Mouse (Mus musculus) cerebellum, adult 11-12 months (tissue): ENCODE measurements at regions not wholly inside any gene's neighbourhood (a gene's known extent, or its start where the extent isn't known, plus 50 kb on each side); places are given as distances from the start of the nearest gene placed in this dataset.
"Not testable (repeated sequence)": the region's sequence is repeated elsewhere in the genome, so short reads cannot be mapped to it uniquely, and the experiment has no call there.

Source experiments
- DNase-seq: peaks from one replicate; pipeline ENCODE4 v3.0.0; 2022

DNA sequence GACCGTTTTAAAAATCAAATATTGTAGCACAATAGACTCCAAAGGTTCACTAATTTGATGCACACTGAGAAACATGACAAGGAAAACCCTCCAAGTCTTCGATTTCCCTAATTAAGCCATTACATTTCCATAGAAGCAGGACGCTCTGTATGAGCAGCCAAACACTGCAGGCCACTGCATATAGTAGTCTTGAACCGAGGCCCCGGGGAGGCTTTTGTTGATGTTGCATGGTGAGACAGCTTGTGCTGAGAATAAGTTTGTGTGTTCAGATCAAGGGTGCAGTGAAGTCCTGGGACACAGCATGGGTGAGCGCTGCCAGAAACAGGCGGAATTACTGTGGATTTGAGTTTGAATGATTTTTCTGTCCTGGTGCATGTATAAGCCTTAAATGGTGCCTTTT lies 154.9 kb upstream of the Rtl1 start:
- no peak for DNase-seq

GRCm38 (mm10) chr12:109764293-109764692 lies 164.2 kb upstream of the Rtl1 start:
- DNase-seq: no peak

DNA sequence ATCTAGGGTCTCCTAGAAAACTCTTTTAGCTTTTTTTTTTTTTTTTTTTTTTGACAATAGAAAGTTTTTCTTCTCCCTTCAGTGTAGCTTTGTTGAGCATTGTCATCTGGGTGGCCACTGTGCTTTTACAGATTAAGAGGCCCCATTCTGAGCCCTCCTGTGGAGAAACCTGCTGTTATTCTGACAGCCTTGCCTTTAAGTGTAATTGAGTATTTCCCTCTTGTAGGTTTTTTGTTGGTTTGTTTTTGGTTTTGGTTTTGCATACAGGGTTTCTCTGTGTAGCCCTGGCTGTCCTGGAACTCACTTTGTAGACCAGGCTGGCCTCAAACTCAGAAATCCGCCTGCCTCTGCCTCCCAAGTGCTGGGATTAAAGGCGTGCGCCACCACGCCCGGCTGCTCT lies 166.5 kb upstream of the Rtl1 start:
- not testable (repeated sequence) for DNase-seq

DNA sequence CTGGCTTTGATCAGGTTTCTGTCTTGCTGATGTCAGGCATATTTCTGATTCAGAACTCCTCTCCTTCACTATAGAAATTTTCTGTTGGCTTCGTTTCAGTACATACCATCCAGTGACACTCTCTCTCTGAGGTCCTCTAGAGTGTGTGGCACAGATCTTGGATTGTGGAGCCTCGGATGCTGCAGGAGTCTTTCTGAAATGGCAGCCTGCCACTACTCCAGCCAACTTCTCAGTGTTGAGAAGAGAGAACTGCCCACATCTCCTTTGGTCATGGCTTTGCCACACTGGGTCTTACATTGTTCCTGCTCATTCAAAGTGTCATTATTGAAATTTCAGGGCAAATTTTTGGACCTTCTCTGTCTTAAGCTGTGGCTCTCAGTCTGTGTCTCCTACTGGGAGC lies 172.4 kb upstream of the Rtl1 start:
- DNase-seq: no peak

GRCm38 (mm10) chr12:109773909-109774313 lies 173.8 kb upstream of the Rtl1 start:
- no peak for DNase-seq

DNA sequence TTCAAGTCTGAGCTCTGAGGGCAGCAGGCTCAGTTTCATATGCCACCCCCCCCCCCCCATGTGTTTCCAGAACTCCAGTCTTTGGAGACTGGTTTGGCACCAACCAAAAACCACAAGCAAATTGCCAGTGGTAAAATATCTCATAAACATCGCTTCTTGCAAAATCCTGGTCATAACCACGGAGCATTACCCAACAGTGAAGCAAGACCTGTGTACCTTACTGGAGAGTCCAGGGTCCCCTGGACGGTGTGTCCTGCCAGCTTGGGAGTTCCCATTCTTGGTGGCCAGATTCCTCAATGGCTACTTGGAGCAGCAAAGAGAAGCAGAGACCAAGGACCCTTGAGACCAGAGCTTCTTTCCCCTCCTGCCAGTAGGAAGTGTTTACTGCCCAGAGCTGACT lies 198.7 kb upstream of the Rtl1 start:
- DNase-seq: no peak

DNA sequence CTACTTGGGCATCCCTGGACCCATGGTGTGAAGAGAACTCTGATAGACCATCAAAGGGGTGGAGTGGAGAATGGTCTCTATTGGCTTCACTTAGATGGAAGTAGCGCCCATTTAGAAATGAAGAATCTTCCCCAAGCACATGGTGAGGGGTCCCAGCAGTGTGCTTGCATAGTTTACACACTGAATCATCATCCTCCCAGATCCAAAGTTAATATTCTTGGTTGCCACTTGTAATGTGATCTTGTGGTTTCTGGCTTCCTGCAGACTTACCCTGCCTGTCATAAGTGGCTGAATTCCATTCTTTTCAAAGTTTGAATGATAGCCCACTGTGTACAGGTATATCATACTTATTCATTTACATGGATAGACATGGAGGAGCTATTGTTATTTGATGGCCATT lies 199.3 kb upstream of the Rtl1 start:
- DNase-seq: no peak

GRCm38 (mm10) chr12:109827241-109827915 lies 227.2 kb upstream of the Rtl1 start:
- DNase-seq: no peak

DNA sequence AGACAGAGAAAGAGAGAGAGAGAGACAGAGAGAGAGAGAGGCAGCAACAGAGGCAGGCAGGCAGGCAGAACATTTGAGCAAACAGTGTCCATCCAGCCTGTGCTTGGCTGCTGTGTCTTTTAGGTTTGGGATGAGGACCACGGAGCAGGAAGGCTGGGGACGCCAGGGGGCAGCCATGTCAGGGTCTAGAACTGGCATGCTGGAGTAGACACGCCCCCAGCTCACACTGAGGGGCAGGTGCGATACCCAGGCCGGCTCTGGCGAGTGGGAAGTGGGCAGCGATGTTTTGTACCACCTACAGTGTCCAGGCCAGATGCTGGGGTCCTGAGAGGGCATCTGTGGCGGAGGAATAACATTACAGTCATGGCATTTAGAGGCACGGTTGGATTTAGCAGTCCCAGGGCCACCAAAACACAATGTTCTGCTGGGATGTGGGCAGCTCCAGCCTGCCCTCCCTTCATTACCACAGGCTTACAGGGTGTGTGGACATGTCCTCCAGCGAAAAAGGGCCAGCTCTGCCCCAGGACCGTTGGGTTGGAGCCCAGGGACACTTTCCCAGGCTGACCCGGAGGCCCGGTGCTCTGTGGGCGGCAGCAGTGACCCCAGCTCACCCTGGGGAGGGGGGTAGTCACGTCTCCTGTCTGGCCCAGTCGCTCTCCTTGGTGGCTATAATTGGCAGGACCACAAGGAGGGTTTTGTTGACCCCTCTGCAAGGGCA lies 230.3 kb upstream of the Rtl1 start:
- DNase-seq: no peak

DNA sequence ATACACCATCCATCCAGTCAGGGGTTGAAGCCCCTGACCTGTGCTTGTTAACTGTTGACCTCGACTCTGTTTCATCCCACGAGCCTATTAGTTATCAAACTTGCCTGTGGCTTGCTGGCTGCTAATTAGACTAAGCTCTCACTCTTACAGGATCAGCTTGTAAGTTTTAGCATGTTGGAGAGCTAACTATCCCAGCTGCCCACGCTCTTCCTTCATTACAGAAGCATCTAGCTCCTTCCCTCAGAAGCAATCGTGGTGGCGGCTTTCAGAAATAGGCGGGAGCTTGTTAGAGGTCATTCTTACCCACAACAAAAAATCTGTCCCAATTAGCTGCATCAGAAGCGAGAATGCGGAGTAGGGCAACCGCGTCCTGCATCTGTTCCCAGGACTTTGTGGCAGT lies 232.8 kb upstream of the Rtl1 start:
- DNase-seq: no peak

DNA sequence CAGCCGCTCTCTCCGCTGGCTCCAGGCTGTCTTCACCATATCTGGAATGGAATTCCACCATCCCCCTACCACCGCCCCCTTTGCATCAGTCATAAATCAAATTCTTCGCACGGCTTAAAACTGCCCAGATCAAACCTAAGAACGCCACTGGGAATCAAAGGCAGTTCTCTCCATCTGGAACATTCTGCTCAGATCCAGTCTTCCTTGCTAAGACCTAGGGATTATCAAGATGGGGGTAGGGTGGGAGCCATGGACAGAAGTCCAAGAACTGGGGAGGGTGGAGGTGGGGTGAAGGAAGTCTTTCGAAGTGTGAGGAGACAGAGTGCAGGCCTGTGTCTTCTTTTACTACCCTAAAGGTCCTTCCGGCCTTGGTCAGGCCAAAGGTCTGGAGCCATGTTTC lies 236.4 kb upstream of the Rtl1 start:
- no peak for DNase-seq

- DNase-seq: no peak
Measured at GRCm38 (mm10) chr12:109839126-109839587, 239.0 kb upstream of the Rtl1 start.

DNA sequence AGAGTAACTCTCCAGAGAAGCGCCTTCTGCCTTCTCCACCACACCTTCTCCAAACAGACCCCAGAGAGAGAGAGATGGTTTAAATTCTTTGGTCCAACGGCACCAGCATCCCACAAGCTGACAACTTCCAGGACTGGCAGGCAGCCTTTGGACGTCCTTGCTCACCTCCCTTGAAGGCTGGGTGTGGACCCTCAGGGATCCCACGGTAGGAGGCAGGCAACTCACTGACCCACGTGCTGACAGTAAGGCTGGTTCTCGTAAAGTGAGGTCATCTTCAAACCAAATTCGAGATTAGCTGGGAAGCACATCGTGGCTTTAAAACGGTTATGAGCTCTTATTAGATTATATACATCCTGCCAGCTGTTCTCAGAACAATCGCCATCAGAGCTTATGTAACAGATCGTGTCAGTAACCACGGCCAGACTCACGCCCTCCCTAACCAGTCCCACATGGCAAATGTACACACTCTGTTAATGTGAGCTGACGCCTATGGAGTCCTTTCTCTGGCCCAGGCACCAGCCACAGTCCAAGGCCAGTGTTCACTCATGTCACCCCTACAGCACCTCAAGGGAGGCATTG lies 239.9 kb upstream of the Rtl1 start:
- DNase-seq: no peak

DNA sequence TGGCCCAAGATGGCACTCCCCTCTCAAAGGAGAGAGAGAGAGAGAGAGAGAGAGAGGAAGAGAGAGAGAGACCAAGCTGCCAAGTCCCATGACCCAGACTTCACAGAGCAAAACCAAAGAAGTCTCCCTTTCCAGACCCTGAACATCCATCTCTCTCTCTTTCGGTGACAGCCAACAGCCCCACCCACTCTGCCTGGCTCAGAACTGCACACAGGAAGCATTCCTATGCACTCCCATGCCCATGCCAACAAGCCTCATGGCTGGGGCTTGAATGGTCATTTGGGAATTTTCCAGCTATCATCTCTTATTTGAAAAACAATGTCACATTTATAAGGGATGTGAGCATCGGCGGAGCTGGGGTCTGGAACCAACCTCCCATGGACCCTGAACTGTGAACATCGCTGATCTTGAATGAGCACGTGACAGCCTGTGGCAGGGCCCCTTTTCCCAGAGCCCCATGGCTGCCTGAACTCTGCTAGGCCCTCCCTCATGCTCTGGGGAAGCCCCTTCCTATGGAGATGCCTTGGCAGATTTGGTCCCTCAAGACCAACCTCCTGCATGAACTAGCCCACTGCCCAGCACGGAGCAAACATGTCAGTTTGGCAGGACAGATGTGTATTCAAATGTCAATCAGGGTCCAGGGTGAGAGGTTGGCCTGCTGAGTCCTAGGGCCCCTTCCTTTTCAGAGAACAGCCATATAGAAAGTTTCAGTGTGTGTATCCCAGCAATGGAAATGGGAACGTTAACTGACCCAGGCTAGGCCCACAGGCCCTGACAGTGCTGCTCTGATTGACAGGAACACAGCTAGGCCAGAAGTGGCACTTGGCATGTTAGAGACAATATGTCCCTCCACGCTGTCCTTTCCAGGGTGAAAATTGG lies 244.8 kb upstream of the Rtl1 start:
- no peak for DNase-seq

DNA sequence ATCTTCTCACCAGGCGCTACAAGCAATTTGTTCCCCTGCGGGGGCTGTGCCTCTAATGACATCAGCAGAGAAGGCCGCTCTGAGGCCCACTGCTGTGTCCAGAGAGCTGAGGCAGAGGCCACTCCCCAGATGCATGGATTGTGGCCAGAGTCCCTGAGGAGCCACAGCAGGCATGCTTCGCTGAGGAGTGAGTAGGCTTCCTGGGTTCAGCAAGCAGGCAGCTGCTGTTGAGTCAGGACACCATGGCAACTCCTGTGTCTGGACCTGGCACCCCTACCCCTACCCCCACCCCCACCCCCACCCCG lies 245.4 kb upstream of the Rtl1 start:
- no peak for DNase-seq

DNA sequence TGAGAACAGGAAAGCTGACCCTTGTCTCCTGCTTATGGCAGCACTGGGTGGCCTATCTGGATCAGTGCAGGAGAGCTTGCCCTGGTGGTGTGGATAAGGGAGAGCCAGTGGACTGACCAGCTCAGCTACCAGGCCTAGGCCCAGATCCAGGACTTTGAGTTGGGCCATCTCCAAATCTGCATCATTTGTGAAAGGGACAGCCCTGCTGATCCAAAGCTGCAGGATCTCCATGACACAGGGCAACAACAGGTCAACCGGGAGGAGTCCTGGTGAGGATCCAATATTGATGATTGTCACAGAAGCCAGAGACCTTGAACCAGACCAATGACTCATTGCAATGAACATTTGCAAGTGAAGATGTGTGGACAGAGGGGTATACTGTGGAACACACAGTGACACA lies 256.2 kb upstream of the Rtl1 start:
- no peak for DNase-seq

- DNase-seq: no peak
Measured at GRCm38 (mm10) chr12:109857705-109858104, 257.6 kb upstream of the Rtl1 start.

DNA sequence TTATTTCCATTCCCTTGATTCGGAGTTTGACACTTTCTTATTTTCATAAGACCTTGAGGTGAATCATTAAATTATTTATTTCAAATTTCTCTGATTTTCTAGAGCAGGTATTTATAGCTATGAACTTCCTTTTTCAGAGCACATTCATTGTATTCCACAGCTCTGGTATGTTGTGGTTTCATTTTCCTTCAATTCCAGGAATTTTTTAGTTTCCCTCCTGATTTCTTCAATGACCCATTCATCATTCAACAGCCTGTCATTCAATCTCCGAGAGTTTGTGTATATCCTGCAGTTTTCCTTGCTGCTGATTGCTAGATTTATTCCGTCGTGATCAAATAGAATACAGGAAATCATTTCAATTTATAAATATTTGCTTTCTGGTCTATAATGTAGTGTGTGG lies 264.7 kb upstream of the Rtl1 start:
- no peak for DNase-seq

DNA sequence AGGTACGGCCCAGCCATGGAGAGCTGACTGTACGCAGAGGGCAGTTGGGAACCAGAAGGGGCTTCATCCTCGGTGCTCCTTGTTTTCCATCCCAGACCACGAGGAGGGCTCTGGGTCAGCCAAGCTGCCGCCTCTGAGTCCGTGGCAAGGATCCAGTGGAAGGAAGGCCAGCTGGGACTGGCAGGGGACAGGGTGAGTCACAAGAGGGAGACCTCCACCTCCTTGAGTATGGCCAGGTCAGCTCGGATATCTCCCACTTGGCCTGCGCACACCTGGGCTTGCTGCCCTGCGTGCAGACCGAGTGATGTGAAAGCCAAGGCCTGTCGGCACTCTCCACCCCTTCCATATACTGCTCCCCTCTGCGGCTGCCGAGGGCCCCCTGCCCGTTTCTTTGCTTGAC lies 270.9 kb upstream of the Rtl1 start:
- no peak for DNase-seq

GRCm38 (mm10) chr12:109874466-109874865 lies 274.3 kb upstream of the Rtl1 start:
- DNase-seq: no peak

GRCm38 (mm10) chr12:109881108-109881507 lies 281.0 kb upstream of the Rtl1 start:
- DNase-seq: no peak

GRCm38 (mm10) chr12:109891206-109891605 lies 291.1 kb upstream of the Rtl1 start:
- DNase-seq: no peak

DNA sequence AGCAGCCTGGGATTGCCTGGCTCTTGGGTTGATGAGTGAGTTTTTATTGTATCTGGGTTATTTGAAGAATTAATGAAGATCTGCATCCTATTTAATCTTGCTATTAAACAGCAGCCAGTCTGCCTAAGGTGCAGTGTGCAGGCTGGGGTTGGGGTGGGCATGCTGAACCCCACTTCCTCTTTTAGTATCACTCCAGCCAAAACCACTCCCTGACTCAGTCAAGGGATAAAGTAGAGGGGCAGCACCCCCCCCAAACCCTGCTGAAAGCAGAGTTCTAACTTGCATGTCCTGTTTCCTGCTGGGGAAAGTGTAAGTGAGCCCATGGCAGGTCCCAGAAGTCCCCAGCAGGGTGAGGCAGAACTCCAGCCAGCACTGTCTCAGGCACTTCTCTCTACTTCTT lies 292.7 kb upstream of the Rtl1 start:
- no peak for DNase-seq

DNA sequence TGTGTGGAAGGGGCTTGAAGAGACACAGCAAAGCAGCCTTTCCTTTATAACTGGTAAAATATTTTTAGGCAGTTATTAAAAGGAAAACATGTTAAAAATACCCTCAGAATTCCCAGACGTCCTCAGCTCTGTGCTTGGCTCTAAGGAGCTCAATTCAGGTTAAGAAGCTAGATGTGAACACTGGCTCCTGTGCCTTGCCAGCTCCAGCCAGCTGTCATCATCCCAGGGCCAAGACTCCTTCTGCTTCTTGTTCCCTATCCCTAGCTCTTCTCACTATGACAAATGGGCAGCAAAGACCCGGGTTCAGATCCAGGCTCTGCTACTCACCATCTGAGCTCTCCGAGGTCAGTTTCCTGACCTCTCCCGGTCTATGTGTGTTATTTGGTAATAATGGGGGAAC lies 293.5 kb upstream of the Rtl1 start:
- no peak for DNase-seq
